Mouse (Mus musculus) spleen, adult 2 months (tissue): ENCODE results near the gene Atg9b.
A peak's percentile ranks its signal among the peaks of the same experiment; 100 is the strongest.

Experiments used
- CTCF ChIP-seq: fragments of 200-500 bp; IDR thresholded peaks from 2 replicates; pipeline ENCODE4 v1.5.1; 2011; ENCODE audit warnings: mild to moderate bottlenecking, inconsistent platforms; ENCODE audit not compliant: insufficient read depth, insufficient read length, insufficient replicate concordance; ENCODE audit errors: extremely low read depth
- POLR2A ChIP-seq: fragments of 200-500 bp; IDR thresholded peaks from 2 replicates; pipeline ENCODE4 v1.6.1; 2011; ENCODE audit warnings: low read depth, low read length, inconsistent platforms

GRCm38 (mm10) chr5:24394165-24394894 lies 2.4 kb upstream of the Atg9b start:
- TF ChIP-seq POLR2A (peak; percentile 25; the same call in 1 of the 2 replicates), CTCF (peak; percentile 27; the same call in 1 of the 2 replicates)
